Mouse (Mus musculus) midbrain, postnatal 0 days (tissue): ENCODE results near the gene Cfap44. TPM values are rescaled to one million over a fixed set of nuclear protein-coding genes. Genes with fewer than 3 reads are reported as not detected.

ENCODE experiments used
- ATAC-seq: fragments of 200-750 bp; cut with Nextera tagmentation; 2 replicates; pipeline ENCODE4 v1.8.0; 2017; ENCODE audit warnings: moderate number of reproducible peaks, mild to moderate bottlenecking, moderate TSS enrichment, moderate library complexity; ENCODE audit not compliant: low FRiP score
- DNase-seq: peaks from one replicate; pipeline ENCODE4 v3.0.0-alpha.2; 2015; ENCODE audit warnings: low spot score
- H3K27ac ChIP-seq: fragments of 300-500 bp; sonication (generic); 2 replicates; pipeline ENCODE4 v1.5.1; 2014; ENCODE audit warnings: low read depth, mild to moderate bottlenecking, low read length, mixed read lengths
- H3K27me3 ChIP-seq: fragments of 300-500 bp; sonication (generic); 2 replicates; pipeline ENCODE4 v1.6.1; 2014; ENCODE audit warnings: low read length, control low read depth, mixed read lengths; ENCODE audit not compliant: insufficient read depth
- H3K36me3 ChIP-seq: fragments of 300-500 bp; sonication (generic); 2 replicates; pipeline ENCODE4 v1.6.1; 2014; ENCODE audit warnings: low read length, control low read depth, mixed read lengths; ENCODE audit not compliant: insufficient read depth
- H3K4me1 ChIP-seq: fragments of 300-500 bp; sonication (generic); 2 replicates; pipeline ENCODE4 v1.6.1; 2014; ENCODE audit warnings: mild to moderate bottlenecking, control low read depth, antibody characterized with exemption, low read length, mixed read lengths; ENCODE audit not compliant: insufficient read depth
- H3K4me2 ChIP-seq: fragments of 300-500 bp; sonication (generic); 2 replicates; pipeline ENCODE4 v1.6.1; 2014; ENCODE audit warnings: low read depth, mild to moderate bottlenecking, low read length, mixed read lengths; ENCODE audit not compliant: poor library complexity, severe bottlenecking
- H3K4me3 ChIP-seq: fragments of 300-500 bp; sonication (generic); 2 replicates; pipeline ENCODE4 v1.5.1; 2014; ENCODE audit warnings: low read depth, mild to moderate bottlenecking, low read length, moderate library complexity
- H3K9ac ChIP-seq: fragments of 300-500 bp; sonication (generic); replicated peaks from 2 replicates; pipeline ENCODE4 v1.6.1; 2014; ENCODE audit warnings: mild to moderate bottlenecking, low read length, moderate library complexity, mixed read lengths; ENCODE audit not compliant: poor library complexity, severe bottlenecking
- H3K9me3 ChIP-seq: fragments of 300-500 bp; sonication (generic); 2 replicates; pipeline ENCODE4 v1.6.1; 2016; ENCODE audit warnings: low read length, control low read depth
- CTCF ChIP-seq: IDR thresholded peaks from 2 replicates; pipeline ENCODE4 v1.5.1; 2016; ENCODE audit warnings: antibody characterized with exemption, mild to moderate bottlenecking
- WGBS: fragments of 180-500 bp; shearing (Covaris S2); extraction: QIAGEN DNeasy Blood & Tissue Kit; methylation state at CpG from one replicate; pipeline ENCODE4 v1.1.7; 2014; 5-methylcytosine and 5-hydroxymethylcytosine counted together
- polyA plus RNA-seq: library from polyadenylated mRNA; unstranded; fragments of >200 nt; fragmentation: Nextera tagmentation; extraction: Ambion mirVana; gene quantifications from 2 replicates; pipeline ENCODE4 v1.2.1, GENCODE M21; 2015
- total RNA-seq: library from RNA; depleted of rRNA; stranded (reverse); fragments of >200 nt; gene quantifications from 2 replicates; pipeline ENCODE4 v1.2.3, GENCODE M21; 2014; rRNA removed

Cfap44 gene
- total RNA-seq, result 3.8 and 11.4 TPM in 2 replicates
- 3.0 and 3.7 TPM in 2 replicates for polyA plus RNA-seq

DNA sequence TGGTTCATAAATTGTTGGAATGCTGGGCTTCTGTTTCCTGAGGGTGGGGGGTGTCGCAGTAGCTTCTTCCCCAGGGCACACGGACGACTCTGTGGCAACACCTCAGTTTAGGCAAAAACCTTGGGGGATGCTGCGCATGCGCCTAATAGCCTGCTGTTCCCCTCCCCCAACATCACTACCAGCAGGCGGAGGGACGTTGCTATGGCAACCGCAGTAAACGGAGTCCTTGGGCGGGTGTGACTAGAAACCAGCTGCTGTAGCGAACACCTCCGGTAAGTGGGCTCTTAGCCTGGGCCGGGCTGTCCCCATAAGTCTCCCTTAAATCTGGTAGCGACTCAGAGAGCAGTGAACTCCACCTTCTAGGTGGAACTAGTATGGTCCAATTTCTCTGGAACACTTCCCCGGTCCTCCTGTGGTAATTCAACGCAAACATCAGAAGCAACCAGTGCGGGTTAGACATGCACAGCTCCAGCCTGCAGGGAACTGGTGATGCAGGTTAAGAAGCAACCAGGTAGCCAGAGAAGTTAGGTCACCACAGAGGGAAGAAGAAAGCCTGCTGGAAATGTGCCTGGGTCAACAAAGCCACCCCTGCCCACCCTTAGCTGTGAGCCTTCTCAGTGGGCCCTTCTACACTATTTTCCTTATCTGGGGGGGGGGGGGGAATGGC lies at the start of gene Cfap44:
Cfap44 (plus strand) TSS at position 220 of the 667 bp plus-strand sequence.
- Histone ChIP-seq H3K36me3 (no peaks in the 10 kb centered on the region), H3K4me1 (peaks cover 5% of the 10 kb centered on the region; the same call in 1 of the 2 replicates), H3K4me2 (peak within 1 kb of the TSS; percentile 57), H3K4me3 (peak within 1 kb of the TSS; percentile 44), H3K27me3 (no peaks in the 10 kb centered on the region), H3K27ac (peak within 1 kb of the TSS; percentile 57), H3K9me3 (no peaks in the 10 kb centered on the region), H3K9ac (peak within 1 kb of the TSS; percentile 47)
- under 1% methylated on average over 17 of the region's 17 CpGs for WGBS
- ATAC-seq, result peak; percentile 88
- peak; percentile 50 for TF ChIP-seq CTCF
- peak; percentile 96 for DNase-seq

DNA sequence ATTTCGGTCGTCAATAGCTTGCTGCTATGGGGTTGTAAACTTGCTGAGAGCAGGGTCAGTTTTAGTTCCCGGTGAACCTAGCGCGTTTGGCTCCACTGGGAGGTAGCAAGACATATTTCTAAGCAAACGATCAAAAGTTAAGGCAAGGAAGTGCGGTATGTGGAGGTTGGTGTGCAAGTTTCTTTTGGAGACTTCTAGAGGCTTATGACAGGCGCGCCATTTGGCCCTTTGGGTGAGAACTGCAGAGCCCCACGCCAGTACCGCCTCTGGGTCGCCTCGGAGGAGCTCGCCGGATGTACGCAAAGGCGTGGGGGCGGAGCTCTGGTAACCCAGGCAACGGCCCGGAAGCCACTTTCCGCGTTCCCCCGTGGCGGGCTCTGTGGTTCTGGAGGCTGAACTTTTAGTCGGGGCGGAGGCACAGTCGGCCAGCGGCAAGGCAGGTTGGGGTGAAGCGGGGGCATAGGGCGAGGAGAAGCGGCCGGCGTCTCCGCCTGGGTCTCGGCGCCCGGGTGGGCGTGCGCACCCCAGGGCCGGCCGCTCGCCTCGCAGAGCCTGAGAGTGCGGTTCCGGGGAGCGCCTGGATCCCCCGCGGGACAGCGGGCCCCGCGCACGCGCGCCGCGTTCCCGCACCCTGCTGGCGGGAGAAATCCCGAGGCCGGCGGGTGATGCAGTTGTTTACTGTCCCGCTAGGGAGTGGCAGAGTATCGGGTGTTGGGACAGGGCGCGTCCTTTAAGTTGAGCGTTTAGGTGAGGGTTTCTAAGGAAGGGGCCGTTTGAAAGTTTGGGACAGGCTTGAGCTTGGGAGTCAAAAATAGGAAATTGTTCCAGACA lies 47.3 kb upstream of the Cfap44 start, which contains the start of gene Spice1:
Spice1 (plus strand) TSS at position 51 of the 831 bp plus-strand sequence.
- ATAC-seq, result peak; percentile 98
- Histone ChIP-seq H3K9me3 (no peaks in the 10 kb centered on the region), H3K27me3 (no peaks in the 10 kb centered on the region), H3K4me3 (peak within 1 kb of the TSS; percentile 83), H3K4me1 (no peaks in the 10 kb centered on the region), H3K9ac (peak within 1 kb of the TSS; percentile 54), H3K27ac (peak within 1 kb of the TSS; percentile 68), H3K4me2 (peak within 1 kb of the TSS; percentile 73), H3K36me3 (no peaks in the 10 kb centered on the region)
- WGBS, result under 1% methylated on average over 50 of the region's 67 CpGs
- peak; percentile 68 for TF ChIP-seq CTCF
- peak; percentile 92 for DNase-seq

DNA sequence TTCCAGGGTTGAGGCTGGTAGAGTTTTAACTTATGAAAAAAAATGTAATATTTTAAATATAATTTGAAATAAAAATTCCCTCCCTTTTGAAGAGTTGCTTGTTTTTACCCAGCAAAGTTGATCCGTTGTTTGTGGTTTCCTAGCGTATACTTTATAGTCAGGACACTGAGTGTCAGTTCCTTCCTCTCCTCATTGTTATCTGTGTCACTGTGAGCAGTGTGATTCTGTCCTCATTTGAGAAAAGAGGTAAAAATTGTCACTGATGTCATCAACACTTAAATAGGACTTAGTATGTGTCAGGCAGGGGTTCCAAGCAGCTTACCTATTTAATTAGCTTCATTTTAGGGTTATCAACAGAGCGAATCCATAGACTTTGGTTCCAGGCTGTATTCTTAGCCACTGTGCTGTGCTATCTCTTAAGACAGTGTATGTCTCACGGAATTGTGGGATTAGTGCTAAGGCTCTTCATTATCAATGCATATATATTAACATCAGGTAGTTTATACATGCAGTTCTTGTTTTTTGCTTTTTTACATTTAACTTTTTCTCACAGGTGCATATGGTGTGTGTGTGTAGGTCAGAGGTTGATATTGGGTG lies 44.7 kb upstream of the Cfap44 start:
- TF ChIP-seq CTCF, result no peak
- WGBS, result 84% methylated on average over 4 of the region's 4 CpGs
- Histone ChIP-seq H3K9me3 (no peaks in the 10 kb centered on the region), H3K27ac (no peak overlapping the region), H3K9ac (no peak overlapping the region), H3K4me2 (no peak overlapping the region), H3K27me3 (no peaks in the 10 kb centered on the region), H3K36me3 (no peaks in the 10 kb centered on the region), H3K4me1 (no peaks in the 10 kb centered on the region), H3K4me3 (no peak overlapping the region)
- no peak for DNase-seq
- no peak for ATAC-seq

DNA sequence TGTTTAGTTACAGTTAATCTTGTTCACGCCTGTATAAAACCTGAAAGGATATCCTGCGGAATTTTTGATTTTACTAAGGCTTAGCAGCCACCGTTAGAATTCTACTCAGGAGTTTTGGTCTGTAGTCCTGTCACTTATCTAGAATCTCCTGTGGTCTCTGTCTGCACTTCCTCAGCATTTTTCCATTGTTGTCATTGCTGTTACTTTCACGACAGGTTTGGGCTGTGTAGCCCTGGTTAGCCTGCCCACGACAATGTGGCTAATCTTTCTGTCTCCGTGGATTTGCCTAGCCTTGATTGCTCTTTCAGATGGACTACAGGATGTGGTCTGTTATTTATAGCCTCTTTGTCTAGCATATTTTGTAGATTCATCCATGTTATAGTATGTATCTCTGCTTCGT lies 38.3 kb upstream of the Cfap44 start:
- H3K27me3 ChIP-seq, result no peaks in the 10 kb centered on the region
- H3K4me3 ChIP-seq, result no peak overlapping the region
- WGBS, result 75% methylated on average over 7 of the region's 7 CpGs

DNA sequence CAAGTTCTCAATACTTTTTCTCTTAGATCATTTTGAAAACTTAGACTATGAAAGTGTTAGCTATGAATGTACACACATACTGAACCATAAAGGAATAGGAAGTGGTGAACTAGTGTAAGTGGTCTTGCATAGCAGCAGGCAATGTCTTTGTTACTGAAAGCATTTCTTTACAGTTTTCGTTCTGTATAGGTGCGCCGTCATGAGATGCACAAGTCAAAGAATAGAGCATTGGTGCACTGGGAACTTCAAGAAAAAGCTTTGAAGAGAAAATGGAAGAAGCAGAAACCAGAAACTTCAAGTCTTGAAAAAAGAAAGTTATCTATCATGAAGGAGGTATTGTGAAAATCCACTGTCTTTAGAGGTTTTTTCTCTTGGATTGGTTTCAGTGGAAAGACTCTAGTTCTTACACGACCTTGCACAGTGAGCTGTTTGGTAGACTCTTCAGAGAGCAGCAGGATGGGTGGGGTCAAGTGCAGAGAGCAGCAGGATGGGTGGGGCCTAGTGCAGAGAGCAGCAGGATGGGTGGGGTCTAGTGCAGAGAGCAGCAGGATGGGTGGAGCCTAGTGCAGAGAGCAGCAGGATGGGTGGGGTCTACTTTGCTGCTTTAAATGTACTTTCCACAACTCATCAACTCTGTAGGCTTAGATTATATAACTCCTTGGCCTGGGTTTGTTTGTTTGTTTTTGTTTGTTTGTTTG lies 36.9 kb upstream of the Cfap44 start:
- no peak overlapping the region for H3K27ac ChIP-seq
- H3K9me3 ChIP-seq, result no peaks in the 10 kb centered on the region
- no peaks in the 10 kb centered on the region for H3K27me3 ChIP-seq
- H3K4me3 ChIP-seq, result no peak overlapping the region
- no peak for TF ChIP-seq CTCF
- no peaks in the 10 kb centered on the region for H3K4me1 ChIP-seq
- 0 out of 2 replicates have a peak, but pooled peaks cover 3% of the 10 kb centered on the region for H3K36me3 ChIP-seq
- DNase-seq (no peak), ATAC-seq (no peak)
- H3K4me2 ChIP-seq, result no peak overlapping the region
- WGBS, result 78% methylated on average over 4 of the region's 4 CpGs
- H3K9ac ChIP-seq, result no peak overlapping the region

More for the DNA sequence above, 38.3 kb upstream of the Cfap44 start:
- H3K9ac ChIP-seq, result no peak overlapping the region
- H3K9me3 ChIP-seq, result no peaks in the 10 kb centered on the region
- ATAC-seq, result no peak
- 0 out of 2 replicates have a peak, but pooled peaks cover 3% of the 10 kb centered on the region for H3K36me3 ChIP-seq
- no peaks in the 10 kb centered on the region for H3K4me1 ChIP-seq
- TF ChIP-seq CTCF, result no peak
- H3K27ac ChIP-seq, result no peak overlapping the region
- H3K4me2 ChIP-seq, result no peak overlapping the region
- DNase-seq, result no peak
